Mouse (Mus musculus) brown adipose tissue, adult 24 weeks (tissue): ENCODE measurements around the gene Siglec1. TPM values are rescaled to one million over a fixed set of nuclear protein-coding genes. Genes with fewer than 3 reads are reported as not detected.

Experiments
- H3K27ac ChIP-seq: fragments of 200-500 bp; replicated peaks from 2 replicates; pipeline ENCODE4 v1.5.1; 2012; ENCODE audit warnings: low read depth, mild to moderate bottlenecking, low read length
- H3K4me1 ChIP-seq: fragments of 200-500 bp; 2 replicates; pipeline ENCODE4 v1.6.1; 2012; ENCODE audit warnings: low read length, mixed read lengths; ENCODE audit not compliant: control insufficient read depth, insufficient read depth, insufficient read length
- H3K4me3 ChIP-seq: fragments of 200-500 bp; 2 replicates; pipeline ENCODE4 v1.5.1; 2012; ENCODE audit warnings: low read depth, mild to moderate bottlenecking, low read length, moderate library complexity; ENCODE audit not compliant: insufficient read depth
- polyA plus RNA-seq: library from polyadenylated mRNA; stranded (reverse); fragments of >200 nt; gene quantifications from 2 replicates; pipeline ENCODE4 v1.2.4, GENCODE M21; 2012; ENCODE audit not compliant: missing spikeins, insufficient read depth, insufficient read length

The Siglec1 gene
- polyA plus RNA-seq = 1.0 and 1.2 TPM in 2 replicates

DNA sequence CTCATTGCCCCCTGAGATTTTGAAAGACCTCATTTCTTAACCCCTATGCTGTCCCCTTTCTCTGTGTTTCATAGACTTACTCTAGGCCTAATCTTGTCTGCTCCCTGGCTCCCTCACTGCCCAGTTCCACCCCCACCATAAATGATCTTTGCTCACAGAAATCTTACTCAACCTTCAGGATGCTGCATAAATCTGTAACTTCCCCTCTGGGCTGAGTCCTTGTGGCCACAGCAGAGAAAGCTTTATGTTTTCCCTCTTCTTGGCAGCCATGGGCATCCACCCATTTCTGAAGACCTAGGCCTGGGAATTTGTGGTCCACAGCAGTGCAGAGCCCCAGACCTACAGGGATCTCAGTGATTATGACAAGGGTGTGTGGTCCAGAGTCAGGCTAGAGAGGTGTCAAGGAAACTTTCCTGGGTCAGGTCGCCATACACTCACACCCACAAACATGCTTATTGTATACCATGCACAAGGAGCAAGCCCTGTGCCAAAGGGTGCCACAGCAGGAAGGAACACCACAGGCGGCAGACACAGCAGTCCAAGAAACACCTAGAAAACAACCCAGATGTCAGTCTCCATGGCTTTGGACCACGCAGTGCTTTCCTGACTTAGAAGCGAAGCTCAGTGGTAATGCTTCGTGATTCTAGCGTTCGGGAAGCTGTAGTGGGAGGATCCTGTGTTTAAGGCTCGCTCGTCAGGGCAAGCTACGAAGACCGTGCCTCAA, at the start of gene Siglec1:
Gene Siglec1, minus strand, starts transcription at position 99 of the 724 bp plus-strand sequence.
- Histone ChIP-seq H3K4me1 (peaks cover 5% of the 10 kb centered on the region; the same call in 1 of the 2 replicates), H3K4me3 (no peak within 1 kb of the TSS), H3K27ac (peak within 1 kb of the TSS; percentile 82)

DNA sequence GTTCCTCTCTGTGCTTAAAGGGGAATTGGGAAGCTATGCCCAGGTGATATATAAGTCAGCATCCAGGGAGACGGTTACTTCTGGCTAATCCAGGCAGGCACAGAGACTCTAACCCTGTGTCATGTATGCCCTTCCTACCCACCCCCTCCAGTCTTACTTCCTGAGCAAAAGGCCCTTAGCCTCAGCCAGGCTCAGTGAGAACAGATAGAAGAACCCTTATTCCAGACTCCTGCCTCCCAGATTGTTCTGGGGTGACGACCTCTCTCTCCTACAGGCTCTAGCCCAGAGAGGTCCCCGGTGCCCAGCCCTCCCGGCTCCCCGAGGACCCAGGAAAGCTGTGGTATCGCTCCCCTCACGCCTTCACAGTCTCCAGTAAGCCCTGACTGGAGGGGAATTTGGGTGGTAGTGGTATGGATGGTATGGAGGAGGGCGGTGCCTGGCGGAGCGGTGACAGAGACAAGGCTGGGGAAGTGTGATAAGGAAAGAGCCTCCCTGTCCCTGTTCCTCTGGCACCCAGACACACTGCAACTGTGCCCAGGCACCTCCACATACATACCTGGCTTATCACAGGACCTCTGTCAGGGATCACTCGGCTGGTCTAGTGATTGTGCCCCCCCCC, 49.1 kb upstream of the Siglec1 start:
- Histone ChIP-seq H3K4me3 (no peak overlapping the region), H3K4me1 (peaks cover 34% of the 10 kb centered on the region), H3K27ac (peak overlapping the region; percentile 98)

- Histone ChIP-seq H3K27ac (peak overlapping the region; percentile 98), H3K4me1 (peaks cover 32% of the 10 kb centered on the region), H3K4me3 (peak overlapping the region; percentile 11)
Measured at GRCm38 (mm10) chr2:131134826-131135400, 48.3 kb upstream of the Siglec1 start.

DNA sequence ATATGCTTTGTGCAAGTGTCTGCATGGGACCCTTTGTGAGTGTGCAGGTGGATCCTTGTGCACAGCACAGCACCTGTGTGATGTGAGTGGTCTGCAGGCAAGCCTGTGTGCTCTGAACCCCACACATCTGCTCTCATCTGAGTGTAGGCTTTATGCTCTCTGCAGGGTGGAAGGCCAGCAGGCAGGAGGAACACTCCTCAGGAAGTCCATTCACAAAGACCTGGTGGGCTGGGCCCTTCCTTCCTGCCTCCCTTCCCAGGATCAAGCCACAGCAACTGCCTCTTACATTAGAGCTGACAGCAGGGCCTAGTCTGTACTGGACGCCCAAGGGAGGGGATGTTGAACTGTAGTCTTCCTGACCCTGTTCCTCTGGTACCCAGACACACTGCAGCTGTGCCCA, 47.8 kb upstream of the Siglec1 start:
- Histone ChIP-seq H3K27ac (peak overlapping the region; percentile 98), H3K4me1 (peaks cover 28% of the 10 kb centered on the region), H3K4me3 (peak overlapping the region; percentile 11; the same call in 1 of the 2 replicates)

DNA sequence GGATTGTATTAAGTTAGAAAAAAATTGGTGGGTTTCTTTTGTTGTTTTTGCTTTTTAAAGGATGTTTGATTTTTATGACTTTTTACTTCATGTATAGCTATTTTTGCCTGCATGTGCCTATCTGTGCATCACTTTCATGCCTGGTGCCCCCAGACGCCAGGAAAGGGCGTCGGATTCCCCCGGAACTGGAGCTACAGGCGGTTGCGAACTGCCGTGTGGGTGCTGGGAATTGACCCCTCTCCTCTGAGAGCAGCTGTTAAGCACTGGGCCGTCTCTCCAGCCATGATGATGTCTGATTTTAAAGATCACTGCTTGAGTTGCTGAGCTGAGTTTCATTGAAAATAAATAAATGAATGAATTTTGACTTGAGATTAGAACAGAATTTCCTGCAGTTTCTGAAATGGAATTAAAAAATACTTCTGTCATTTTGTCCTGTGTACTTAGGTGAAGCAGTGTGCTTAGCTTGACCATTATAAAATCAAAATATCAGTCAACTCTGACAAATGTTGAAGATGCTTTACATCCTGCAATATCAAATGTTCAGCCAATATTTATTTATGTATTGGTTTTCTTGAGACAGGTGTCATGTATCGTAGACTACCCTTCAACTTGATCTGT, 46.5 kb upstream of the Siglec1 start, which contains the start of gene Gm11037:
Gene Gm11037, plus strand, starts transcription at position 568 of the 618 bp plus-strand sequence.
- peak within 1 kb of the TSS; percentile 77 for H3K27ac ChIP-seq
- H3K4me1 ChIP-seq = peaks cover 16% of the 10 kb centered on the region
- no peak within 1 kb of the TSS for H3K4me3 ChIP-seq

DNA sequence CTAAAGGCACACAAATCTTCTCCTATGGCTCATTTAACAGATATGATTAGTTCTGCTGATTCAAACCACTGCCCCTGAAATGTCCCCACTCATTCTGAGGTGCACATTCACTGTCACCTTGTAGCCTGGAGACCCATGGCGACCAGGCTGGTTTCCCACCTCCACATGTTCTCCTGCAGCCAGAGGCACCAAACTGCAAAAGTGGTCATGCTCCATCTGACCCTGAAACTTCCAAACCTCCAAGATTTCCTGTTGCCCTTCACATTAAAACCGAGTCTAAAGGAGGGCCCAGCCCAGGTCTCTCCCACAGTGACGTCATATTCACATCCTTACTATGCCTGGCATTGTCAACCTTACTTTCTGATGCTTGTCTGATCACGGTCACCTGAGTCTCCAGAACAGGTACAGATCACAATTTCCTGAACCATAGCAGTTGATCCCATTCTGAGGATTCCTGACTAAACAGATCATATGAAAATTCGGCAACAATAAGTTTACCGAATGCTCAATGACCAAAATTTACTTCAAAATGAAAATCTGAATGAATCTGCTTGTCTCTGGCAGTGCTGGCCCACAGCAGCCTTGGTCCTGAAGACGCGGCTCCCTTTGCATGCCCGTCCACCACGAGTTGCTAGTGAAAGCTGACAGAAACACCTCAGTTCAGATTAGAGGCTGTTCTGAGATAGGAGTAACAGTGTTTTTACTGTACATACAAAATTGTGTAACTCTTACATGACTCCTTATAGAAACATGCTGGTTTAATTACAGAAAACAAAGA, 45.7 kb upstream of the Siglec1 start:
- H3K4me1 ChIP-seq = peaks cover 16% of the 10 kb centered on the region
- H3K4me3 ChIP-seq = 0 out of 2 replicates have a peak overlapping the region, but pooled peaks have one; percentile 10
- peak overlapping the region; percentile 57 for H3K27ac ChIP-seq

DNA sequence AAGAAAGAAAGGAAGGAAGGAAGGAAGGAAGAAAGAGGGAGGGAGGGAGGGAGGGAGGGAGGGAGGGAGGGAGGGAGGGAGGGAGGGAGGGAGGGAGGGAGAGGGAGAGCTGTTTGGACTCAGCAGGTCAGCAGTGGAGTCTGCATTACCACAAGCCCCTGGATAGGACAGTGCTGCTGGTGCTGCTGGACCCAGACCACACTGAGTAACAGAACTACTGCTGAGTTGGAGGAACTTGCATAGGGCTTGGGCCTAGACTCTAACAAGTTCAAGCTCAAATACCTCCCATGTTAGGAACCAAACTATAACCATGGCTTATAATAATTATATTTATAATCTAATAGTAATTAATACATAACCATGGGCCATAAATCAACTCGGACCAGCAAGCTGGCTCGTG, 44.3 kb upstream of the Siglec1 start:
- H3K27ac ChIP-seq = no peak overlapping the region
- no peak overlapping the region for H3K4me3 ChIP-seq
- peaks cover 11% of the 10 kb centered on the region for H3K4me1 ChIP-seq

GRCm38 (mm10) chr2:131129836-131130235, 43.3 kb upstream of the Siglec1 start:
- H3K4me1 ChIP-seq = peaks cover 17% of the 10 kb centered on the region
- H3K27ac ChIP-seq = peak overlapping the region; percentile 98
- H3K4me3 ChIP-seq = peak overlapping the region; percentile 88

DNA sequence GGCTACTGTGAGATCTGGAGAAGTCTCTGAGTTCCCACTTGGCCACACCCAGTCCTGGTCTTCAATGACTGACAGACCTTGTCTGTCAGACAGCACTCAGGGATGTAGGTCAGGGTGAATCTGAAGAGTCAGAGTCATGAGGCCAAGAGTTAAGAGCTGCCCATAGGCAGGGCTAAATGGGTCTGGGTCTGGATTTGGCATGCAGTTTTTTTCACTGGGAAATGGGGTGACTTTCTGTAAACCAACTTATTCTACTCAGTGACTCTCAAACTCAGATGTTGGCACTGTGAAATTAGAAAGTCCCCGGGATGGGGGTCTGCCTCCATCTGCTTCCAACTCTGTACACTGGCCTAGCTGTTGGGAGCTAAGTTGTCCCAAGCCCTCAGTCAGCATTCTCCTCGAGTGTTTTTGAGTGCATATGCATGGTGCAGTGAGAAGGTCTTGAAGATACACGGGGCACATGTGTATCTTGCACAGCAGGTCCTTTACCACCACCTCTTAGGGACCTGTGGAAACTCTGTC, 42.1 kb upstream of the Siglec1 start:
- peak overlapping the region; percentile 88 for H3K4me3 ChIP-seq
- H3K27ac ChIP-seq = peak overlapping the region; percentile 98

DNA sequence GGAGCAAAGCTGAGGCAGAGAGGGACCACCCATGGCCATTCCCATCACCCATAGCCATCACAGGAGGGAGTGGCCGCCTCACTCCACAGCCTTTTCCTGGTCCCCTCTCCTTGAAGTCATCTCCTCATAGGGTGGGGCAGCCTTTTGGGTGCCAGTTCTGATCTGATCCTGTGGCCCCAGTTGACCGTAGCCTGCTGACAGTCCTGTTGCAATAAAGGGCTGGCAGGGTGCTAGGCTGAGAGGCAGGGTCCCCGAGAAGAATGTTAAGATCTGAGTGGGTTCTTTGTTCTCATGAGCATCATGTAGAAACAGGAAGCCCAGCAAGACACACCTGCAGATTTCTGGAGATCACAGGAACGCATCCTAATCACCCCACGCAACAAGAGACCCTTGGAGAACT, 41.6 kb upstream of the Siglec1 start:
- peaks cover 18% of the 10 kb centered on the region for H3K4me1 ChIP-seq
- peak overlapping the region; percentile 88 for H3K4me3 ChIP-seq
- peak overlapping the region; percentile 98 for H3K27ac ChIP-seq

More for the DNA sequence above, 42.1 kb upstream of the Siglec1 start:
- peaks cover 16% of the 10 kb centered on the region for H3K4me1 ChIP-seq

DNA sequence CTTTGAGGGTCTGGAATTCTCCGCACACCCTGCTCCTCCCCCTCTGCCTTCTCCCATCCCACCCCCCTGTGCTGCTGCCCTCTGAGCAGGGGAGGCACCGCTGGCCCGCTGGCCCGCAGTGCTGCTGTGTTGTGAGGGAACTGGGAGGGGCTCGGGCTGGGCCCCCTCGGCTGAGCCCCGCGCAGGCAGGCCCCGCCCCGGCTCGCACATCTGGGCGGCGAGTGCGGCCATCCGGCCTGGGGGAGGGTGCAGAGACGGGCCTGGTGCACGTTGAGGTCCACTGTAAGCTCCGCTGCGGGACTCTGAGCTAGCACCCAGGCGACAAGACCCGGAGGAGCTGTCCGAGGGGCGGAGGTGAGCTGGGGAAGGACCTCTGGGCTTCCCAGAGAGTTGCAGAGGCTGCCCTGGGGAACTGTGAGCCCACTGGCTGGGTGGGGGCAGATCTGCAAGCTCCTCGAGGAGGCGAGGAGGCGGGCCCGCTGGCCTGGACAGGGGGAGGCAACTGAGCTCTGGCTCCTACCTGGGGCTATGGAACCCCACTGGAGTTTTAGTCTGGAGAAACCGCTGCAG, 40.7 kb upstream of the Siglec1 start, which contains the start of gene Hspa12b:
Gene Hspa12b, plus strand, starts transcription at position 120 of the 570 bp plus-strand sequence.
- Histone ChIP-seq H3K27ac (peak within 1 kb of the TSS; percentile 98), H3K4me3 (peak within 1 kb of the TSS; percentile 88), H3K4me1 (peaks cover 21% of the 10 kb centered on the region)

GRCm38 (mm10) chr2:131125964-131126815, 39.6 kb upstream of the Siglec1 start:
- Histone ChIP-seq H3K4me3 (peak overlapping the region; percentile 88), H3K4me1 (peaks cover 21% of the 10 kb centered on the region), H3K27ac (peak overlapping the region; percentile 95)
